In genomic region chr2:119593765-119594112, GRCm38 (mm10) we compare ENCODE assay signal across 8 mouse cellular contexts. TPM values are rescaled to one million over a fixed set of nuclear protein-coding genes. Genes with fewer than 3 reads are reported as not detected.
DNase-seq lines count a peak whose midpoint lies in the region; ATAC-seq lines count a peak whose summit lies in the region.

No protein-coding gene starts in this region.

- WGBS in lung, embryonic 16.5 days = 9% methylated on average over 7 of the region's 7 CpGs
- WGBS in forebrain, embryonic 14.5 days = 14% methylated on average over 7 of the region's 7 CpGs
- WGBS in liver, embryonic 12.5 days (ENCODE audit: insufficient replicate concordance) = 12% methylated on average over 7 of the region's 7 CpGs
- WGBS in stomach, embryonic 16.5 days = 6% methylated on average over 7 of the region's 7 CpGs

- ATAC-seq in lung, embryonic 16.5 days (ENCODE audit: low read depth) = peak; percentile 14
- peak; percentile 41; the same call in 1 of the 2 replicates for ATAC-seq in forebrain, embryonic 14.5 days
- peak; percentile 26 for ATAC-seq in liver, embryonic 12.5 days
- peak; percentile 11; the same call in 1 of the 2 replicates for ATAC-seq in stomach, embryonic 16.5 days (ENCODE audit: insufficient read depth, low FRiP score)

- peak overlapping the region; percentile 46; the same call in 1 of the 2 replicates for H3K9ac ChIP-seq in lung, embryonic 16.5 days (ENCODE audit: low read length)
- no peak overlapping the region for H3K9ac ChIP-seq in forebrain, embryonic 14.5 days (ENCODE audit: low read length)
- peak overlapping the region; percentile 95 for H3K9ac ChIP-seq in liver, embryonic 12.5 days
- peak overlapping the region; percentile 48 for H3K9ac ChIP-seq in stomach, embryonic 16.5 days (ENCODE audit: low read length)

- H3K36me3 ChIP-seq in lung, embryonic 16.5 days (ENCODE audit: control insufficient read depth, insufficient read depth, low read length) = peaks cover 14% of the 10 kb centered on the region
- peaks cover 23% of the 10 kb centered on the region for H3K36me3 ChIP-seq in forebrain, embryonic 14.5 days (ENCODE audit: control insufficient read depth, insufficient read depth, low read length)
- peaks cover 33% of the 10 kb centered on the region for H3K36me3 ChIP-seq in liver, embryonic 12.5 days
- H3K36me3 ChIP-seq in stomach, embryonic 16.5 days (ENCODE audit: control insufficient read depth, insufficient read depth, low read length) = 0 out of 2 replicates have a peak, but pooled peaks cover 5% of the 10 kb centered on the region

- H3K9me3 ChIP-seq in lung, embryonic 16.5 days (ENCODE audit: control insufficient read depth, low read length) = no peaks in the 10 kb centered on the region
- no peaks in the 10 kb centered on the region for H3K9me3 ChIP-seq in forebrain, embryonic 14.5 days (replicated peaks; ENCODE audit: control insufficient read depth, low read length)
- no peaks in the 10 kb centered on the region for H3K9me3 ChIP-seq in liver, embryonic 12.5 days (replicated peaks)
- H3K9me3 ChIP-seq in stomach, embryonic 16.5 days (replicated peaks; ENCODE audit: control insufficient read depth, low read length) = no peaks in the 10 kb centered on the region

- peak overlapping the region; percentile 81 for H3K4me3 ChIP-seq in lung, embryonic 16.5 days (ENCODE audit: low read length)
- H3K4me3 ChIP-seq in forebrain, embryonic 14.5 days (ENCODE audit: low read depth, low read length) = peak overlapping the region; percentile 97
- peak overlapping the region; percentile 87 for H3K4me3 ChIP-seq in liver, embryonic 12.5 days
- H3K4me3 ChIP-seq in stomach, embryonic 16.5 days (replicated peaks; ENCODE audit: low read length) = peak overlapping the region; percentile 93

- peak overlapping the region; percentile 84 for H3K27ac ChIP-seq in lung, embryonic 16.5 days (ENCODE audit: low read length)
- peak overlapping the region; percentile 31 for H3K27ac ChIP-seq in forebrain, embryonic 14.5 days (ENCODE audit: low read depth, low read length)
- H3K27ac ChIP-seq in liver, embryonic 12.5 days = peak overlapping the region; percentile 94
- H3K27ac ChIP-seq in stomach, embryonic 16.5 days (ENCODE audit: low read length) = peak overlapping the region; percentile 77

- DNase-seq in lung, postnatal 36 days = no peak
- no peak for DNase-seq in forebrain, embryonic 14.5 days (ENCODE audit: low spot score)
- DNase-seq in ovary, postnatal 36 days (ENCODE audit: low spot score) = no peak
- no peak for DNase-seq in thymus, postnatal 25 days
- no peak for DNase-seq in yolk sac, embryonic 10.5 days (ENCODE audit: low spot score)

- H3K27me3 ChIP-seq in lung, embryonic 16.5 days (ENCODE audit: control insufficient read depth, insufficient read depth, low read depth, low read length) = no peaks in the 10 kb centered on the region
- H3K27me3 ChIP-seq in forebrain, embryonic 14.5 days (replicated peaks; ENCODE audit: control insufficient read depth, insufficient read depth, low read length) = no peaks in the 10 kb centered on the region
- H3K27me3 ChIP-seq in liver, embryonic 12.5 days (replicated peaks) = no peaks in the 10 kb centered on the region
- no peaks in the 10 kb centered on the region for H3K27me3 ChIP-seq in stomach, embryonic 16.5 days (ENCODE audit: control insufficient read depth, insufficient read depth, low read length)

- peaks cover 6% of the 10 kb centered on the region for H3K4me1 ChIP-seq in lung, embryonic 16.5 days (replicated peaks; ENCODE audit: control insufficient read depth, insufficient read depth, low read length)
- peaks cover 12% of the 10 kb centered on the region for H3K4me1 ChIP-seq in forebrain, embryonic 14.5 days (ENCODE audit: control insufficient read depth, insufficient read depth, low read length)
- peaks cover 35% of the 10 kb centered on the region for H3K4me1 ChIP-seq in liver, embryonic 12.5 days
- H3K4me1 ChIP-seq in stomach, embryonic 16.5 days (ENCODE audit: control insufficient read depth, insufficient read depth, low read length) = peaks cover 14% of the 10 kb centered on the region; the same call in 1 of the 2 replicates

- H3K4me2 ChIP-seq in lung, embryonic 16.5 days (ENCODE audit: low read depth, low read length) = peak overlapping the region; percentile 56
- peak overlapping the region; percentile 44 for H3K4me2 ChIP-seq in forebrain, embryonic 14.5 days (ENCODE audit: low read length)
- H3K4me2 ChIP-seq in liver, embryonic 12.5 days = peak overlapping the region; percentile 74
- H3K4me2 ChIP-seq in stomach, embryonic 16.5 days (ENCODE audit: low read depth, low read length) = peak overlapping the region; percentile 51

RNA-seq across cellular contexts. Expression of gene Nusap1, which starts 24.4 kb away (rescaled TPM):
- 81.3 and 93.7 TPM in 2 replicates for polyA plus RNA-seq in lung, embryonic 16.5 days (2015; fragmentation: Nextera tagmentation; extraction: Ambion mirVana)
- 38.0 and 41.9 TPM in 2 replicates for polyA plus RNA-seq in forebrain, embryonic 14.5 days (2014; fragmentation: Nextera tagmentation; extraction: Ambion mirVana)
- 90.2 and 91.3 TPM in 2 replicates for polyA plus RNA-seq in liver, embryonic 12.5 days (2016; fragmentation: Nextera tagmentation; extraction: Ambion mirVana)
- polyA plus RNA-seq in stomach, embryonic 16.5 days (2015; fragmentation: Nextera tagmentation; extraction: Ambion mirVana) = 62.7 and 65.4 TPM in 2 replicates

RNA-seq across cellular contexts. Expression of gene Oip5, which starts 24.5 kb away (rescaled TPM):
- 27.8 and 29.1 TPM in 2 replicates for polyA plus RNA-seq in lung, embryonic 16.5 days (2015; fragmentation: Nextera tagmentation; extraction: Ambion mirVana)
- polyA plus RNA-seq in forebrain, embryonic 14.5 days (2014; fragmentation: Nextera tagmentation; extraction: Ambion mirVana) = 13.2 and 14.8 TPM in 2 replicates
- 43.6 and 46.4 TPM in 2 replicates for polyA plus RNA-seq in liver, embryonic 12.5 days (2016; fragmentation: Nextera tagmentation; extraction: Ambion mirVana)
- polyA plus RNA-seq in stomach, embryonic 16.5 days (2015; fragmentation: Nextera tagmentation; extraction: Ambion mirVana) = 22.3 and 24.9 TPM in 2 replicates

RNA-seq across cellular contexts. Expression of gene Chp1, which starts 46.2 kb away (rescaled TPM):
- 61.0 and 66.9 TPM in 2 replicates for polyA plus RNA-seq in lung, embryonic 16.5 days (2015; fragmentation: Nextera tagmentation; extraction: Ambion mirVana)
- 72.3 and 75.5 TPM in 2 replicates for polyA plus RNA-seq in forebrain, embryonic 14.5 days (2014; fragmentation: Nextera tagmentation; extraction: Ambion mirVana)
- polyA plus RNA-seq in liver, embryonic 12.5 days (2016; fragmentation: Nextera tagmentation; extraction: Ambion mirVana) = 43.4 and 44.1 TPM in 2 replicates
- 92.4 and 110 TPM in 2 replicates for polyA plus RNA-seq in stomach, embryonic 16.5 days (2015; fragmentation: Nextera tagmentation; extraction: Ambion mirVana)

RNA-seq across cellular contexts. Expression of gene Exd1, which starts 46.3 kb away (rescaled TPM):
- polyA plus RNA-seq in lung, embryonic 16.5 days (2015; fragmentation: Nextera tagmentation; extraction: Ambion mirVana) = 0.20 and 0.64 TPM in 2 replicates
- polyA plus RNA-seq in forebrain, embryonic 14.5 days (2014; fragmentation: Nextera tagmentation; extraction: Ambion mirVana) = 0.29 and 0.36 TPM in 2 replicates
- polyA plus RNA-seq in liver, embryonic 12.5 days (2016; fragmentation: Nextera tagmentation; extraction: Ambion mirVana) = 0.07 and 0.17 TPM in 2 replicates
- 0.18 and 0.24 TPM in 2 replicates for polyA plus RNA-seq in stomach, embryonic 16.5 days (2015; fragmentation: Nextera tagmentation; extraction: Ambion mirVana)

Comparison
In these comparisons a context has a peak if more than half of its experiments do, and no peak if none do; other contexts are left out.
1. H3K27ac ChIP-seq: peak in every context shown above with its lines; median percentile 94 in liver, embryonic 12.5 days; 84 in lung, embryonic 16.5 days; 77 in stomach, embryonic 16.5 days; 31 in forebrain, embryonic 14.5 days.